Mouse (Mus musculus): ENCODE measurements around the gene A830031A19Rik. TPM values are rescaled to one million over a fixed set of nuclear protein-coding genes. Genes with fewer than 3 reads are reported as not detected.

The A830031A19Rik gene
- polyA plus RNA-seq, 1 experiment from 2014 or later, result not detected

DNA sequence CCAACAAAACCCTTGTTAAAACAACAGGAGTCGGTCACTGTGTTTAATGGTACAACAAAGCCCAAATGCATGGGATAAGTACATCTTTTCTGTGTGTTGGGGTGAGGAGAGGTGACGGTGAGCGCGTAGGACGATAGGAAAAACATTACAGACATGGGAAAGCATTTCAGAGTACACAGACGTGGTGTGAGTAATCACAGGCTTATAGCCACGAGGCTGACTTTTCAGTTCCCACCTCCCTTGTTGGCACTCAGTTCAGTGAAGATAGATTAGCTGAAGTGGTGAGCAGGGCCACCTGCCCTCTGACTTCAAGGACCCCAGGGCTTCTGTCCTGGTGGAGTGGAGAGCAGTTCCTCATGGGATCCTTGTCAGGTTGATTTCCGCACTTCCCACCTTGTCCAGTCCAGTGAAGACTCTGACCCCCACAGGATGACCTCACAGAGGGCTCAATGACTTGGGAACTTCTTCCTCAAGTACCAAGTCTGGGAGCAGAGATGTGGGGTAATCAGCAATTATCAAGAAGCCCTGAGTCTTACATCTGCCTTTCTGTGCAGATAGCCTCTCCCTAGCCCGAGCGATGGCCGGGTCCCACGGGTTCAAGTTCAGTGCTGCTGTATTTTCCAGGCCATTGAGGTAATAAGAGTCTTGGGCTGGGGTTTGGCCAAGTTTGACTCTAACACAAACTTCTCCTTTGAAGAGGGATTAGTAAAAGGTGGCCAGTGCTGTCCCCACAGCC lies 40.3 kb upstream of the A830031A19Rik start:
- TF ChIP-seq CTCF (IDR thresholded peaks at IDR 0.05; ENCODE audit: low read depth), result no peak
- no peak for ATAC-seq
- 75% methylated on average over 12 of the region's 12 CpGs for WGBS
- Histone ChIP-seq H3K27me3 (replicated peaks; ENCODE audit: control insufficient read depth, insufficient read depth, low read length) (no peaks in the 10 kb centered on the region), H3K36me3 (ENCODE audit: control insufficient read depth, insufficient read depth) (no peaks in the 10 kb centered on the region), H3K4me3 (ENCODE audit: low read depth, low read length) (no peak overlapping the region), H3K4me2 (replicated peaks; ENCODE audit: low read depth) (no peak overlapping the region), H3K27ac (ENCODE audit: low read depth, low read length) (no peak overlapping the region), H3K4me1 (replicated peaks; ENCODE audit: control insufficient read depth, insufficient read depth, low read length) (no peaks in the 10 kb centered on the region), H3K9me3 (ENCODE audit: control insufficient read depth) (no peaks in the 10 kb centered on the region), H3K9ac (ENCODE audit: low read depth, low read length) (no peak overlapping the region)

DNA sequence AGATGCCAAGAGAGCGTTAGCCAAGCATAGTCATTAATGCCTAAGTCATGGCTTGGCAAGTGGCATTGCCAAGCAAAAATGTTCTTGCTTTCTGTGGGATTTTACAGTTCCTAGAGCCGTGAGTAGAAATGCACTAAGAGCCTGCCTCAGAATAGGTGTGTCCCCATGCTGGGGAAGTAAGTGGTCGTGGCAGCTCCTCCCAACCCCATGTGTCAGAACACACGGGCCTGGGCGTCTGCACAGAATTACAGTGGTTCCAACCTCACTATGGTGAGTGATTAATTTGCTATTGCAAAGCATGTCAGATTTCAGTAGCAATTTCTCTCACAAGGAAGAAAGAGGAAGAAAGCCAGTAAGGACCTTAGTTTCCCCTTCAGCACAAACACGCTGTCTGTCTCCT lies 36.9 kb upstream of the A830031A19Rik start:
- Histone ChIP-seq H3K36me3 (ENCODE audit: control insufficient read depth, insufficient read depth) (no peaks in the 10 kb centered on the region), H3K4me3 (ENCODE audit: low read depth, low read length) (no peak overlapping the region), H3K27me3 (replicated peaks; ENCODE audit: control insufficient read depth, insufficient read depth, low read length) (no peaks in the 10 kb centered on the region), H3K27ac (ENCODE audit: low read depth, low read length) (no peak overlapping the region), H3K4me2 (replicated peaks; ENCODE audit: low read depth) (no peak overlapping the region), H3K4me1 (replicated peaks; ENCODE audit: control insufficient read depth, insufficient read depth, low read length) (no peaks in the 10 kb centered on the region), H3K9me3 (ENCODE audit: control insufficient read depth) (no peaks in the 10 kb centered on the region), H3K9ac (ENCODE audit: low read depth, low read length) (no peak overlapping the region)
- no peak for ATAC-seq
- WGBS, result 55% methylated on average over 6 of the region's 6 CpGs
- TF ChIP-seq CTCF (IDR thresholded peaks at IDR 0.05; ENCODE audit: low read depth), result no peak

DNA sequence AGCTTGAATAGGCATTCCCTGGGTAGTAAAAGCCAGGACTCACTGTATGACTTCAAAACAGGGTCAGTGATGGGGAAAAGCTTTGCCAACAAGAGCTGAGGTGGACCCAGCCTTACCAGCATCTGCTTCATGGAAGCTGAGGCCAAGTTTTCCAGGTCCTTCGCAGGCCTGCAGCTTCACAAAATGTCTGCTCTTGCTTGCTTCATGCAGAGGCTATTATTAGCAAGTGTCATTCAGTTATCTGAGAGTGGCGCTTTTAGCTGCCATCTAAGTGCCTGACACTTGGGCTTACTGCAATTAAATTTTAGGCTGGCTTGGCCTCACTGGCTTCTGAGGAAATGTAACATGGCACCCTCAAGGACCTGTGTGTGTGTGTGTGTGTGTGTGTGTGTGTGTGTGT lies 35.3 kb upstream of the A830031A19Rik start:
- no peak for TF ChIP-seq CTCF (IDR thresholded peaks at IDR 0.05; ENCODE audit: low read depth)
- Histone ChIP-seq H3K9me3 (ENCODE audit: control insufficient read depth) (no peaks in the 10 kb centered on the region), H3K27ac (ENCODE audit: low read depth, low read length) (no peak overlapping the region), H3K4me2 (replicated peaks; ENCODE audit: low read depth) (no peak overlapping the region), H3K4me1 (replicated peaks; ENCODE audit: control insufficient read depth, insufficient read depth, low read length) (no peaks in the 10 kb centered on the region), H3K36me3 (ENCODE audit: control insufficient read depth, insufficient read depth) (no peaks in the 10 kb centered on the region), H3K27me3 (replicated peaks; ENCODE audit: control insufficient read depth, insufficient read depth, low read length) (no peaks in the 10 kb centered on the region), H3K9ac (ENCODE audit: low read depth, low read length) (no peak overlapping the region), H3K4me3 (ENCODE audit: low read depth, low read length) (no peak overlapping the region)
- no peak for ATAC-seq
- 92% methylated on average over 2 of the region's 2 CpGs for WGBS

DNA sequence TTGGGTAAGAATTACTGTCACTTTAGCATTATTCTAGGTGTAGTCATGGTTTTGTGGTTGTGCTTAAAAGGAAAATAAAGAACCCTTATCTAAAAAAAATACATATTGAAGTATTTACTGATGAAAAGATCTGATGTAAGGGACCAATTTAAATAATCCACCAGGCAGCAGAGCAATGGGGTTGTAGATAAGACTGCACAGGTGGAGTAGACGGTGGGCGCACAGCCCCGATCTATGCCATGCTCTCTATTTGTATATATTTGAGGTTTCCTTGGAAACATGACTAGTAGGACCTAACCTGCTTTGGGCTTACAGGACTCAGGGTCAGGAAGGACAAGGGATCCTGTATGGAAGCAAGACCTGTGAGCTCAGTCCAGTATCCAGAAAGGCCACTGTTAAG lies 34.5 kb upstream of the A830031A19Rik start:
- H3K27ac ChIP-seq (ENCODE audit: low read depth, low read length), result no peak overlapping the region
- H3K9me3 ChIP-seq (ENCODE audit: control insufficient read depth), result no peaks in the 10 kb centered on the region

DNA sequence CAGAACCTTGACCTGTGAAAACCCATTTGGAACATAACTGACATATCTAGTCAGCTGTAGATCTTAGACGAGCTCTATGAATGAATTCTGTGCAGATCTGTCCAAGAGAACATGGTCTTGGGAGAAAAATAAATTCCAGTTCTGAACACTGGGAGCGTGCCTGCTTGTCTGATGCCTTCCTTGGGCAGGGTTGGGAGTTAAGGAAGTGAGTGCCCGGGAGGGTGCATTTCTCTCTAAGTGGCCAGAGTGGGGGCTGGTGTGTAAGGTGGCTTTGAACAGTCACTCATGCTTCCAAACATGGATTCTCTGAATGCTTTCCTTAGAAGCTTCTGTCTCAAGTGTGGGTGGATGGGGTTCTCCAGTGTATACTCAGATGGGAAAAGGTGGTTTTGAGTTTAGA lies 34.1 kb upstream of the A830031A19Rik start:
- Histone ChIP-seq H3K27me3 (replicated peaks; ENCODE audit: control insufficient read depth, insufficient read depth, low read length) (no peaks in the 10 kb centered on the region), H3K27ac (ENCODE audit: low read depth, low read length) (no peak overlapping the region), H3K9ac (ENCODE audit: low read depth, low read length) (no peak overlapping the region), H3K4me1 (replicated peaks; ENCODE audit: control insufficient read depth, insufficient read depth, low read length) (no peaks in the 10 kb centered on the region), H3K4me3 (ENCODE audit: low read depth, low read length) (no peak overlapping the region), H3K36me3 (ENCODE audit: control insufficient read depth, insufficient read depth) (no peaks in the 10 kb centered on the region), H3K9me3 (ENCODE audit: control insufficient read depth) (no peaks in the 10 kb centered on the region), H3K4me2 (replicated peaks; ENCODE audit: low read depth) (no peak overlapping the region)
- TF ChIP-seq CTCF (IDR thresholded peaks at IDR 0.05; ENCODE audit: low read depth), result peak; percentile 46
- WGBS, result 50% methylated on average over 3 of the region's 3 CpGs
- no peak for ATAC-seq

More for the DNA sequence above, 34.5 kb upstream of the A830031A19Rik start:
- no peak for ATAC-seq
- TF ChIP-seq CTCF (IDR thresholded peaks at IDR 0.05; ENCODE audit: low read depth), result no peak
- H3K4me3 ChIP-seq (ENCODE audit: low read depth, low read length), result no peak overlapping the region
- H3K27me3 ChIP-seq (replicated peaks; ENCODE audit: control insufficient read depth, insufficient read depth, low read length), result no peaks in the 10 kb centered on the region
- H3K4me1 ChIP-seq (replicated peaks; ENCODE audit: control insufficient read depth, insufficient read depth, low read length), result no peaks in the 10 kb centered on the region
- H3K36me3 ChIP-seq (ENCODE audit: control insufficient read depth, insufficient read depth), result no peaks in the 10 kb centered on the region
- H3K4me2 ChIP-seq (replicated peaks; ENCODE audit: low read depth), result no peak overlapping the region
- WGBS, result 50% methylated on average over 3 of the region's 3 CpGs
- H3K9ac ChIP-seq (ENCODE audit: low read depth, low read length), result no peak overlapping the region

DNA sequence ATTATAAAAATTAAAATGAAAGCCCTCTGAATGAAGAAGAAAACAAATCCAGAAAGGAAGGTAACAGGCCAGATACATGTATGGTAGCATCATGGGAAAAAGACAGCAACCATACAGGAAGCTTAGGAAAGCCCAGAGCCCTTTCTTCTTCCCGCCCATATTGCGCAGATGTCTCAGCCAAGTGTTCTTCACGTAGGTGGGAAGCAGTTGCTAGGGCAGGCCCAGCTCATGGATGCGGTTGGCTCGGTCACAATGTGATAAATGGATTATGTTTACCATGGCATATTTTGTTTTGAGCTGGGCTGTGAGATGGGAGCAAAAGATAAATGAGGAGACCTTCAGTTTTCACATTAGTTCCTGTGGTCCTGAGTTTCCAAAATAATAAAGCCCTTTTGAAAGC lies 32.6 kb upstream of the A830031A19Rik start:
- no peak for TF ChIP-seq CTCF (IDR thresholded peaks at IDR 0.05; ENCODE audit: low read depth)
- no peak overlapping the region for H3K4me3 ChIP-seq (ENCODE audit: low read depth, low read length)
- WGBS, result 80% methylated on average over 5 of the region's 5 CpGs
- H3K36me3 ChIP-seq (ENCODE audit: control insufficient read depth, insufficient read depth), result no peaks in the 10 kb centered on the region
- H3K4me2 ChIP-seq (replicated peaks; ENCODE audit: low read depth), result no peak overlapping the region
- no peak overlapping the region for H3K9ac ChIP-seq (ENCODE audit: low read depth, low read length)
- no peaks in the 10 kb centered on the region for H3K9me3 ChIP-seq (ENCODE audit: control insufficient read depth)
- H3K27ac ChIP-seq (ENCODE audit: low read depth, low read length), result no peak overlapping the region
- H3K4me1 ChIP-seq (replicated peaks; ENCODE audit: control insufficient read depth, insufficient read depth, low read length), result no peaks in the 10 kb centered on the region
- no peak for ATAC-seq
- no peaks in the 10 kb centered on the region for H3K27me3 ChIP-seq (replicated peaks; ENCODE audit: control insufficient read depth, insufficient read depth, low read length)

All from intestine, postnatal 0 days (tissue).